Comparison of ENCODE assay signal across 10 mouse cellular contexts in the genomic region with DNA sequence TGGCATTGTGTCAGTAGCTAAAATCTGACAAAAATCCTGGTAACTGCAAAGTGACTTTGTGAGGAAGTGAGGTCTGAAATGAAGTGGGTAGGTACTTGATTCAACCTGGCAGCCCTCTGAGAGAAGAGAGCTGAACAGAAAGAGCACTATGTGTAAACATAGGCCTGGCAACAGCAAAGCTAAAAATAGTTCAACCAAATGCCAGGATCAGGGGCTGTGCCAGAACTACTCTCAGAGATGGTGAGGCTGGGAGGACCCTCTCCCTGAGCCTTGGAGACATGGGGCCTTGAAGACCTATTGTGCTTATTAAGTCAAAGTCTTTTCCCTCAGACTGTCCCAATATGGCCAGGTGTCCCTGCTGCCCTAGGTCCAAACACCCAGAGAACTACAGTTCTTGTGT. TPM values are rescaled to one million over a fixed set of nuclear protein-coding genes. Genes with fewer than 3 reads are reported as not detected.
A peak's percentile ranks its signal among the peaks of the same experiment; 100 is the strongest.
DNase-seq lines count a peak whose midpoint lies in the region; ATAC-seq and TF ChIP-seq lines count a peak whose summit lies in the region.
"Had no signal": no experiment of that assay in that cellular context is flagged by ENCODE, and none has a peak within 500 bp of the region (broad histone marks: within the 10 kb centered on the region; RNA-seq: fewer than 3 reads in every experiment).

No protein-coding gene starts in this region.

- no peak overlapping the region for H3K9ac ChIP-seq in forebrain, embryonic 15.5 days (replicated peaks)
- no peak overlapping the region for H3K9ac ChIP-seq in liver, adult 2 months (ENCODE audit: low read depth, low read length)
- H3K9ac ChIP-seq in liver, embryonic 11.5 days (ENCODE audit: low read depth, low read length), result no peak overlapping the region

- H3K36me3 ChIP-seq in forebrain, embryonic 15.5 days, result no peaks in the 10 kb centered on the region
- no peaks in the 10 kb centered on the region for H3K36me3 ChIP-seq in forebrain, embryonic 10.5 days (replicated peaks)
- H3K36me3 ChIP-seq in liver, adult 2 months (ENCODE audit: control insufficient read depth, insufficient read depth, low read length), result no peaks in the 10 kb centered on the region
- no peaks in the 10 kb centered on the region for H3K36me3 ChIP-seq in liver, embryonic 11.5 days (ENCODE audit: control insufficient read depth, insufficient read depth, low read length)

- 0 out of 2 replicates have a peak, but pooled peaks have one; percentile 62 for ATAC-seq in forebrain, embryonic 15.5 days (replicated peaks)
- ATAC-seq in liver, embryonic 11.5 days (replicated peaks; ENCODE audit: low FRiP score), result no peak

- H3K27me3 ChIP-seq in forebrain, embryonic 15.5 days, result no peaks in the 10 kb centered on the region
- no peaks in the 10 kb centered on the region for H3K27me3 ChIP-seq in forebrain, embryonic 10.5 days (ENCODE audit: poor library complexity, severe bottlenecking)
- no peaks in the 10 kb centered on the region for H3K27me3 ChIP-seq in liver, adult 2 months (ENCODE audit: control insufficient read depth, insufficient read depth, low read length)
- no peaks in the 10 kb centered on the region for H3K27me3 ChIP-seq in liver, embryonic 11.5 days (replicated peaks; ENCODE audit: control insufficient read depth, insufficient read depth, low read length)

- H3K4me1 ChIP-seq in forebrain, embryonic 15.5 days, result no peaks in the 10 kb centered on the region; the same call in 1 of the 2 replicates
- peaks cover 3% of the 10 kb centered on the region for H3K4me1 ChIP-seq in forebrain, embryonic 10.5 days
- H3K4me1 ChIP-seq in liver, adult 2 months (ENCODE audit: control insufficient read depth, insufficient read depth, low read length), result peaks cover 9% of the 10 kb centered on the region
- peaks cover 6% of the 10 kb centered on the region; the same call in 1 of the 2 replicates for H3K4me1 ChIP-seq in liver, embryonic 11.5 days (replicated peaks; ENCODE audit: control insufficient read depth, insufficient read depth, low read length)

- no peak overlapping the region for H3K4me2 ChIP-seq in forebrain, embryonic 15.5 days (replicated peaks)
- H3K4me2 ChIP-seq in liver, embryonic 11.5 days, result no peak overlapping the region

- H3K4me3 ChIP-seq in forebrain, embryonic 15.5 days, result no peak overlapping the region
- no peak overlapping the region for H3K4me3 ChIP-seq in forebrain, embryonic 10.5 days
- H3K4me3 ChIP-seq in liver, adult 2 months (ENCODE audit: insufficient read depth, low read depth, low read length), result no peak overlapping the region
- no peak overlapping the region for H3K4me3 ChIP-seq in liver, embryonic 11.5 days (ENCODE audit: low read depth, low read length)

- TF ChIP-seq CTCF in liver, adult 2 months (IDR thresholded peaks at IDR 0.05; ENCODE audit: low read depth, low read length), result no peak

- no peaks in the 10 kb centered on the region for H3K9me3 ChIP-seq in forebrain, embryonic 15.5 days
- H3K9me3 ChIP-seq in forebrain, embryonic 10.5 days, result no peaks in the 10 kb centered on the region
- no peaks in the 10 kb centered on the region for H3K9me3 ChIP-seq in liver, embryonic 11.5 days (ENCODE audit: control insufficient read depth, low read length)

- H3K27ac ChIP-seq in forebrain, embryonic 15.5 days (replicated peaks), result peak overlapping the region; percentile 71
- H3K27ac ChIP-seq in forebrain, embryonic 10.5 days, result no peak overlapping the region
- peak overlapping the region; percentile 13 for H3K27ac ChIP-seq in liver, adult 2 months (replicated peaks; ENCODE audit: insufficient read depth, low read depth, low read length)
- H3K27ac ChIP-seq in liver, embryonic 11.5 days (ENCODE audit: low read depth, low read length), result no peak overlapping the region

- no peaks in the 10 kb centered on the region for H3K79me2 ChIP-seq in liver, adult 2 months (ENCODE audit: control insufficient read depth, insufficient read depth, low read length)

- DNase-seq in forebrain, embryonic 10.5 days (ENCODE audit: extremely low spot score, low spot score), result no peak
- DNase-seq in liver, adult 2 months (ENCODE audit: extremely low read depth, low read depth, low spot score), result peak; percentile 74
- DNase-seq in liver, embryonic 11.5 days (ENCODE audit: low spot score), result no peak
- DNase-seq in layer of hippocampus, adult 9-11 months, result peak; percentile 56
- peak; percentile 63 for DNase-seq in lung, postnatal 36 days
- no peak for DNase-seq in thymus, postnatal 36 days
- no peak for DNase-seq in gastrocnemius, postnatal 14 days
- DNase-seq: adrenal gland, postnatal 14 days; kidney, postnatal 10 days had no signal

- intact Hi-C loops in gastrocnemius, postnatal 14 days (cut with DNase I; ENCODE audit: low total_unique reads), result no loop called here

- no peak for TF ChIP-seq POLR2A in liver, adult 2 months (IDR thresholded peaks at IDR 0.05; ENCODE audit: extremely low read depth, insufficient read depth, low read length)

RNA-seq across cellular contexts. Expression of a gene that starts 10.7 kb away (rescaled TPM):
- 75.7 and 77.2 TPM in 2 replicates for polyA plus RNA-seq in forebrain, embryonic 15.5 days (2015; fragmentation: Nextera tagmentation; extraction: Ambion mirVana)
- 94.2 and 104 TPM in 2 replicates for polyA plus RNA-seq in forebrain, embryonic 10.5 days (2016; fragmentation: Nextera tagmentation; extraction: Ambion mirVana)
- total RNA-seq in liver, adult 2 months (2014; rRNA removed), result 566 and 594 TPM in 2 replicates
- polyA plus RNA-seq in liver, adult 2 months (2012; rRNA removed), result 465 and 525 TPM in 2 replicates
- polyA plus RNA-seq in liver, embryonic 11.5 days (2014; fragmentation: Nextera tagmentation; extraction: Ambion mirVana), result 59.7 and 65.4 TPM in 2 replicates
- 10 to 100 TPM in 1 of 2 experiments, 1 to 10 TPM in 1; 9.1 to 13.9 TPM for total RNA-seq in gastrocnemius, postnatal 14 days (2021)

Comparison
In these comparisons a context has a peak if more than half of its experiments do, and no peak if none do; other contexts are left out.
1. H3K27ac ChIP-seq: peak in forebrain, embryonic 15.5 days (single experiment) and liver, adult 2 months (single experiment); none in forebrain, embryonic 10.5 days (single experiment) and liver, embryonic 11.5 days (single experiment).
2. DNase-seq: peak in liver, adult 2 months (single experiment), layer of hippocampus, adult 9-11 months (single experiment) and lung, postnatal 36 days (single experiment); none in forebrain, embryonic 10.5 days (single experiment), liver, embryonic 11.5 days (single experiment), thymus, postnatal 36 days (0 of 2) and gastrocnemius, postnatal 14 days (single experiment).